Mouse (Mus musculus) hindbrain, embryonic 16.5 days (tissue): ENCODE results near the gene Grm3. TPM values are rescaled to one million over a fixed set of nuclear protein-coding genes. Genes with fewer than 3 reads are reported as not detected.
A peak's percentile ranks its signal among the peaks of the same experiment; 100 is the strongest.

Experiments
- ATAC-seq: fragments of 200-750 bp; cut with Nextera tagmentation; 2 replicates; pipeline ENCODE4 v1.8.0; 2017; ENCODE audit warnings: moderate TSS enrichment, moderate library complexity
- H3K27ac ChIP-seq: fragments of 300-500 bp; sonication (generic); 2 replicates; pipeline ENCODE4 v1.5.1; 2014; ENCODE audit warnings: low read depth, mild to moderate bottlenecking, control low read depth, low read length, moderate library complexity
- H3K27me3 ChIP-seq: fragments of 300-500 bp; sonication (generic); replicated peaks from 2 replicates; pipeline ENCODE4 v1.6.1; 2014; ENCODE audit warnings: low read length; ENCODE audit not compliant: control insufficient read depth, insufficient read depth
- H3K36me3 ChIP-seq: fragments of 300-500 bp; sonication (generic); 2 replicates; pipeline ENCODE4 v1.6.1; 2014; ENCODE audit warnings: mild to moderate bottlenecking, low read length, moderate library complexity, mixed read lengths; ENCODE audit not compliant: control insufficient read depth, insufficient read depth
- H3K4me1 ChIP-seq: fragments of 300-500 bp; sonication (generic); 2 replicates; pipeline ENCODE4 v1.6.1; 2014; ENCODE audit warnings: low read depth, low read length; ENCODE audit not compliant: control insufficient read depth, insufficient read depth
- H3K4me2 ChIP-seq: fragments of 300-500 bp; sonication (generic); 2 replicates; pipeline ENCODE4 v1.6.1; 2014; ENCODE audit warnings: mild to moderate bottlenecking, low read length, control low read depth, moderate library complexity
- H3K4me3 ChIP-seq: fragments of 300-500 bp; sonication (generic); 2 replicates; pipeline ENCODE4 v1.5.1; 2014; ENCODE audit warnings: mild to moderate bottlenecking, low read length, control low read depth, moderate library complexity
- H3K9ac ChIP-seq: fragments of 300-500 bp; sonication (generic); 2 replicates; pipeline ENCODE4 v1.6.1; 2014; ENCODE audit warnings: low read depth, mild to moderate bottlenecking, control low read depth, low read length, moderate library complexity
- H3K9me3 ChIP-seq: fragments of 300-500 bp; sonication (generic); 2 replicates; pipeline ENCODE4 v1.6.1; 2014; ENCODE audit warnings: mild to moderate bottlenecking, low read length, moderate library complexity; ENCODE audit not compliant: control insufficient read depth
- WGBS: fragments of 180-500 bp; shearing (Covaris S2); extraction: QIAGEN DNeasy Blood & Tissue Kit; methylation state at CpG from one replicate; pipeline ENCODE4 v1.1.7; 2014; 5-methylcytosine and 5-hydroxymethylcytosine counted together
- polyA plus RNA-seq: library from polyadenylated mRNA; unstranded; fragments of >200 nt; fragmentation: Nextera tagmentation; extraction: Ambion mirVana; gene quantifications from 2 replicates; pipeline ENCODE4 v1.2.1, GENCODE M21; 2015

The Grm3 gene
- polyA plus RNA-seq, 1 experiment from 2014 or later = 97.5 TPM

- no peak overlapping the region for H3K27ac ChIP-seq
- no peaks in the 10 kb centered on the region for H3K9me3 ChIP-seq
- peaks cover 2% of the 10 kb centered on the region; the same call in 1 of the 2 replicates for H3K36me3 ChIP-seq
- no peaks in the 10 kb centered on the region for H3K4me1 ChIP-seq
- H3K4me2 ChIP-seq = no peak overlapping the region
- WGBS = 32% methylated on average over 3 of the region's 3 CpGs
- no peak overlapping the region for H3K9ac ChIP-seq
- no peak overlapping the region for H3K4me3 ChIP-seq
- peak; percentile 84 for ATAC-seq
- no peaks in the 10 kb centered on the region for H3K27me3 ChIP-seq
Measured at GRCm38 (mm10) chr5:9703385-9704009, 21.5 kb downstream of the Grm3 start.

GRCm38 (mm10) chr5:9702656-9703384, 22.1 kb downstream of the Grm3 start:
- no peak overlapping the region for H3K4me3 ChIP-seq
- H3K9me3 ChIP-seq = no peaks in the 10 kb centered on the region
- WGBS = 3% methylated on average over 3 of the region's 3 CpGs
- H3K27me3 ChIP-seq = no peaks in the 10 kb centered on the region
- peaks cover 2% of the 10 kb centered on the region; the same call in 1 of the 2 replicates for H3K36me3 ChIP-seq
- H3K27ac ChIP-seq = 0 out of 2 replicates have a peak overlapping the region, but pooled peaks have one; percentile 29
- no peak overlapping the region for H3K9ac ChIP-seq
- peak; percentile 71 for ATAC-seq
- H3K4me1 ChIP-seq = no peaks in the 10 kb centered on the region
- H3K4me2 ChIP-seq = no peak overlapping the region

- Histone ChIP-seq H3K36me3 (no peaks in the 10 kb centered on the region), H3K4me2 (no peak overlapping the region), H3K9ac (no peak overlapping the region), H3K4me1 (no peaks in the 10 kb centered on the region), H3K9me3 (no peaks in the 10 kb centered on the region), H3K4me3 (no peak overlapping the region), H3K27ac (no peak overlapping the region), H3K27me3 (no peaks in the 10 kb centered on the region)
- WGBS = 89% methylated on average over 1 of the region's 1 CpGs
- no peak for ATAC-seq
Measured at GRCm38 (mm10) chr5:9692333-9692732, 32.6 kb downstream of the Grm3 start.

- Histone ChIP-seq H3K4me3 (no peak overlapping the region), H3K27ac (no peak overlapping the region)
- no peak for ATAC-seq
Measured at GRCm38 (mm10) chr5:9690599-9691242, 34.2 kb downstream of the Grm3 start.

GRCm38 (mm10) chr5:9690192-9690591, 34.8 kb downstream of the Grm3 start:
- ATAC-seq = no peak

More at GRCm38 (mm10) chr5:9690599-9691242, 34.2 kb downstream of the Grm3 start:
- WGBS = 29% methylated on average over 3 of the region's 3 CpGs
- Histone ChIP-seq H3K27me3 (no peaks in the 10 kb centered on the region), H3K4me1 (no peaks in the 10 kb centered on the region), H3K4me2 (no peak overlapping the region), H3K9ac (no peak overlapping the region), H3K36me3 (no peaks in the 10 kb centered on the region), H3K9me3 (no peaks in the 10 kb centered on the region)

GRCm38 (mm10) chr5:9683204-9683603, 41.8 kb downstream of the Grm3 start:
- H3K36me3 ChIP-seq = no peaks in the 10 kb centered on the region

More at GRCm38 (mm10) chr5:9690192-9690591, 34.8 kb downstream of the Grm3 start:
- Histone ChIP-seq H3K4me2 (no peak overlapping the region), H3K27ac (no peak overlapping the region), H3K4me3 (no peak overlapping the region), H3K9me3 (no peaks in the 10 kb centered on the region), H3K36me3 (no peaks in the 10 kb centered on the region), H3K27me3 (no peaks in the 10 kb centered on the region), H3K4me1 (no peaks in the 10 kb centered on the region), H3K9ac (no peak overlapping the region)
- WGBS = 26% methylated on average over 1 of the region's 1 CpGs

GRCm38 (mm10) chr5:9669002-9669401, 56.0 kb downstream of the Grm3 start:
- H3K4me1 ChIP-seq = no peaks in the 10 kb centered on the region
- H3K4me2 ChIP-seq = no peak overlapping the region
- no peak overlapping the region for H3K4me3 ChIP-seq
- no peaks in the 10 kb centered on the region for H3K9me3 ChIP-seq
- 87% methylated on average over 1 of the region's 1 CpGs for WGBS
- H3K9ac ChIP-seq = no peak overlapping the region
- H3K27me3 ChIP-seq = no peaks in the 10 kb centered on the region
- H3K36me3 ChIP-seq = no peaks in the 10 kb centered on the region
- no peak for ATAC-seq
- no peak overlapping the region for H3K27ac ChIP-seq

More at GRCm38 (mm10) chr5:9683204-9683603, 41.8 kb downstream of the Grm3 start:
- no peak overlapping the region for H3K27ac ChIP-seq
- no peaks in the 10 kb centered on the region for H3K27me3 ChIP-seq
- no peak overlapping the region for H3K4me3 ChIP-seq
- no peaks in the 10 kb centered on the region for H3K9me3 ChIP-seq
- WGBS = 51% methylated on average over 2 of the region's 2 CpGs
- ATAC-seq = no peak
- no peaks in the 10 kb centered on the region for H3K4me1 ChIP-seq
- no peak overlapping the region for H3K9ac ChIP-seq
- no peak overlapping the region for H3K4me2 ChIP-seq

GRCm38 (mm10) chr5:9663416-9663815, 61.6 kb downstream of the Grm3 start:
- Histone ChIP-seq H3K9me3 (no peaks in the 10 kb centered on the region), H3K4me1 (peaks cover 3% of the 10 kb centered on the region; the same call in 1 of the 2 replicates), H3K9ac (no peak overlapping the region), H3K4me3 (no peak overlapping the region), H3K36me3 (no peaks in the 10 kb centered on the region), H3K4me2 (no peak overlapping the region), H3K27me3 (no peaks in the 10 kb centered on the region), H3K27ac (no peak overlapping the region)
- 91% methylated on average over 3 of the region's 3 CpGs for WGBS
- no peak for ATAC-seq
